Mouse (Mus musculus) CH12.LX (cell line): Measurements from ENCODE around the gene Taar8c. TPM values are rescaled to one million over a fixed set of nuclear protein-coding genes. Genes with fewer than 3 reads are reported as not detected.

Experiments used
- DNase-seq: peaks from one replicate; pipeline ENCODE4 v3.0.0-alpha.2; 2013; ENCODE audit errors: extremely low read depth
- H3K27ac ChIP-seq: 2 replicates; pipeline ENCODE4 v1.5.1; 2012; ENCODE audit warnings: low read depth, mild to moderate bottlenecking, control low read depth, moderate library complexity; ENCODE audit not compliant: insufficient read depth
- H3K27me3 ChIP-seq: replicated peaks from 2 replicates; pipeline ENCODE3; 2012; ENCODE audit warnings: inconsistent platforms
- H3K36me3 ChIP-seq, 2 experiments: replicated peaks in 1 of 2; 2 replicates each; pipeline versions ENCODE3 to v1.6.1; 2012; ENCODE audit warnings: inconsistent platforms in 1 of 2, low read length in 1 of 2, mild to moderate bottlenecking in 1 of 2, mixed read lengths in 1 of 2, moderate library complexity in 1 of 2; ENCODE audit not compliant: control insufficient read depth in 1 of 2, insufficient read depth in 1 of 2
- H3K4me1 ChIP-seq, 2 experiments: 2 replicates each; pipeline ENCODE4 v1.6.1; 2012; ENCODE audit warnings: inconsistent platforms in 1 of 2, moderate library complexity in 1 of 2; ENCODE audit not compliant: insufficient read depth in 2 of 2, control insufficient read depth in 1 of 2
- H3K4me2 ChIP-seq: 2 replicates; pipeline ENCODE4 v1.6.1; 2012; ENCODE audit warnings: low read depth, mild to moderate bottlenecking, control low read depth; ENCODE audit not compliant: poor library complexity, insufficient read depth, severe bottlenecking
- H3K4me3 ChIP-seq, 3 experiments: fragments of 150-350 bp in 1 of 3; sonication (generic) in 1 of 3; replicated peaks in 1 of 3; 2 replicates each; pipeline versions ENCODE3 to v1.5.1; 2011 to 2012; ENCODE audit warnings: low read depth in 2 of 3, low read length in 2 of 3, mild to moderate bottlenecking in 2 of 3, moderate library complexity in 2 of 3, control low read depth in 1 of 3, improper control_type of control experiment in 1 of 3, inconsistent platforms in 1 of 3, mixed read lengths in 1 of 3; ENCODE audit not compliant: poor library complexity in 1 of 3
- H3K79me2 ChIP-seq: replicated peaks from 2 replicates; pipeline ENCODE4 v1.6.1; 2012; ENCODE audit warnings: mild to moderate bottlenecking, moderate library complexity; ENCODE audit not compliant: control insufficient read depth, poor library complexity, insufficient read depth, severe bottlenecking; ENCODE audit errors: extremely low read depth
- H3K9ac ChIP-seq: 2 replicates; pipeline ENCODE4 v1.6.1; 2012; ENCODE audit warnings: low read depth, mild to moderate bottlenecking, control low read depth, moderate library complexity; ENCODE audit not compliant: insufficient read depth
- H3K9me3 ChIP-seq: replicated peaks from 2 replicates; pipeline ENCODE3; 2012; ENCODE audit warnings: low read length, inconsistent platforms, mixed read lengths
- CTCF ChIP-seq, 2 experiments: IDR thresholded peaks in 1 of 2; conservative IDR thresholded peaks in 1 of 2; 2 replicates each; pipeline ENCODE4 v1.5.1; 2011 to 2012; ENCODE audit warnings: low read depth in 2 of 2, low read length in 2 of 2, improper control_type of control experiment in 1 of 2, inconsistent platforms in 1 of 2, mild to moderate bottlenecking in 1 of 2, moderate library complexity in 1 of 2
- GABPA ChIP-seq: IDR thresholded peaks from 2 replicates; pipeline ENCODE4 v1.6.1; 2012; ENCODE audit warnings: low read depth, low read length, improper control_type of control experiment, inconsistent platforms; ENCODE audit not compliant: insufficient replicate concordance
- HCFC1 ChIP-seq: IDR thresholded peaks from 2 replicates; pipeline ENCODE4 v1.6.1; 2012; ENCODE audit warnings: low read depth, mild to moderate bottlenecking, inconsistent platforms, low read length, improper control_type of control experiment
- JUN ChIP-seq: IDR thresholded peaks from 2 replicates; pipeline ENCODE4 v1.6.1; 2011; ENCODE audit warnings: low read depth, mild to moderate bottlenecking, low read length, improper control_type of control experiment, moderate library complexity; ENCODE audit not compliant: insufficient read depth
- JUND ChIP-seq: conservative IDR thresholded peaks from 2 replicates; pipeline ENCODE4 v1.6.1; 2011; ENCODE audit warnings: low read depth, low read length, improper control_type of control experiment
- KAT2A ChIP-seq: IDR thresholded peaks from 2 replicates; pipeline ENCODE4 v1.6.1; 2012; ENCODE audit warnings: low read length, improper control_type of control experiment, inconsistent platforms; ENCODE audit not compliant: insufficient replicate concordance
- MAFK ChIP-seq: IDR thresholded peaks from 2 replicates; pipeline ENCODE4 v1.6.1; 2011; ENCODE audit warnings: low read length, improper control_type of control experiment; ENCODE audit not compliant: insufficient replicate concordance
- MAX ChIP-seq: IDR thresholded peaks from 2 replicates; pipeline ENCODE4 v1.6.1; 2011; ENCODE audit warnings: low read length, improper control_type of control experiment
- MAZ ChIP-seq: IDR thresholded peaks from 2 replicates; pipeline ENCODE4 v1.6.1; 2012; ENCODE audit warnings: low read depth, mild to moderate bottlenecking, inconsistent platforms, low read length, improper control_type of control experiment, moderate library complexity
- MXI1 ChIP-seq: IDR thresholded peaks from 2 replicates; pipeline ENCODE4 v1.6.1; 2011; ENCODE audit warnings: mild to moderate bottlenecking, low read depth, low read length, improper control_type of control experiment
- MYC ChIP-seq: IDR thresholded peaks from 2 replicates; pipeline ENCODE4 v1.6.1; 2011; ENCODE audit warnings: low read depth, mild to moderate bottlenecking, improper control_type of control experiment, low read length
- NRF1 ChIP-seq: IDR thresholded peaks from 2 replicates; pipeline ENCODE4 v1.6.1; 2014; ENCODE audit warnings: low read depth, mild to moderate bottlenecking, inconsistent platforms, low read length, improper control_type of control experiment, moderate library complexity
- PAX5 ChIP-seq: IDR thresholded peaks from 2 replicates; pipeline ENCODE4 v1.6.1; 2012; ENCODE audit warnings: low read length, inconsistent platforms, mixed read lengths
- POLR2A ChIP-seq: IDR thresholded peaks from 2 replicates; pipeline ENCODE4 v1.6.1; 2011; ENCODE audit warnings: low read depth, mild to moderate bottlenecking, improper control_type of control experiment, low read length
- POLR2AphosphoS2 ChIP-seq: IDR thresholded peaks from 2 replicates; pipeline ENCODE4 v1.6.1; 2011; ENCODE audit warnings: low read depth, low read length, improper control_type of control experiment
- RAD21 ChIP-seq: IDR thresholded peaks from 2 replicates; pipeline ENCODE4 v1.6.1; 2011; ENCODE audit warnings: low read depth, mild to moderate bottlenecking, low read length, improper control_type of control experiment, moderate library complexity
- RCOR1 ChIP-seq: conservative IDR thresholded peaks from 2 replicates; pipeline ENCODE4 v1.6.1; 2012; ENCODE audit warnings: low read depth, mild to moderate bottlenecking, inconsistent platforms, low read length, improper control_type of control experiment
- SMC3 ChIP-seq: IDR thresholded peaks from 2 replicates; pipeline ENCODE4 v1.6.1; 2011; ENCODE audit warnings: low read depth, low read length, improper control_type of control experiment
- TBP ChIP-seq: conservative IDR thresholded peaks from 2 replicates; pipeline ENCODE4 v1.6.1; 2011; ENCODE audit warnings: low read depth, low read length, improper control_type of control experiment
- TCF12 ChIP-seq: IDR thresholded peaks from 2 replicates; pipeline ENCODE4 v1.6.1; 2014; ENCODE audit warnings: low read depth, mild to moderate bottlenecking, inconsistent platforms, low read length, improper control_type of control experiment
- USF1 ChIP-seq: IDR thresholded peaks from 2 replicates; pipeline ENCODE4 v1.6.1; 2014; ENCODE audit warnings: low read depth, mild to moderate bottlenecking, inconsistent platforms, low read length, improper control_type of control experiment
- ZC3H11A ChIP-seq: IDR thresholded peaks from 2 replicates; pipeline ENCODE4 v1.6.1; 2012; ENCODE audit warnings: low read depth, mild to moderate bottlenecking, inconsistent platforms, low read length, improper control_type of control experiment
- ZKSCAN1 ChIP-seq: IDR thresholded peaks from 2 replicates; pipeline ENCODE4 v1.6.1; 2012; ENCODE audit warnings: low read depth, inconsistent platforms, low read length, improper control_type of control experiment, borderline replicate concordance
- ZMIZ1 ChIP-seq: IDR thresholded peaks from 2 replicates; pipeline ENCODE4 v1.6.1; 2012; ENCODE audit warnings: low read depth, mild to moderate bottlenecking, inconsistent platforms, low read length, improper control_type of control experiment
- ZNF384 ChIP-seq: IDR thresholded peaks from 2 replicates; pipeline ENCODE4 v1.6.1; 2012; ENCODE audit warnings: low read depth, low read length, improper control_type of control experiment, inconsistent platforms
- dilution Hi-C: fragments of 300-500 bp; cut with MboI; formaldehyde crosslinking; loops from 2 replicates; pipeline ENCODE4 v1.14.3; 2020; ENCODE audit warnings: low sequenced_read_pairs; ENCODE audit not compliant: extremely low pct_unique_long_range_greater_than_20kb, extremely low pct_ligation_motif_present
- in situ Hi-C: fragments of 300-500 bp; cut with MboI; formaldehyde crosslinking; loops from 3 replicates; pipeline ENCODE4 v1.14.3; 2019; ENCODE audit warnings: low sequenced_read_pairs, low pct_ligation_motif_present, low pct_unique_long_range_greater_than_20kb, mixed read lengths
- polyA plus RNA-seq: library from polyadenylated mRNA; unstranded; fragments of >175 nt; gene quantifications from 2 replicates; pipeline ENCODE4 v1.2.1, GENCODE M21; 2012; ENCODE audit warnings: low read depth; ENCODE audit not compliant: insufficient read length
- total RNA-seq, 2 experiments: library from RNA; depleted of rRNA; stranded (reverse); fragments of 300-350 nt in 1 of 2; fragments of >200 nt in 1 of 2; gene quantifications; 2 replicates each; pipeline ENCODE4 v1.2.3; 2012 to 2014

Gene Taar8c
- total and polyA plus RNA-seq, 3 experiments: not detected

DNA sequence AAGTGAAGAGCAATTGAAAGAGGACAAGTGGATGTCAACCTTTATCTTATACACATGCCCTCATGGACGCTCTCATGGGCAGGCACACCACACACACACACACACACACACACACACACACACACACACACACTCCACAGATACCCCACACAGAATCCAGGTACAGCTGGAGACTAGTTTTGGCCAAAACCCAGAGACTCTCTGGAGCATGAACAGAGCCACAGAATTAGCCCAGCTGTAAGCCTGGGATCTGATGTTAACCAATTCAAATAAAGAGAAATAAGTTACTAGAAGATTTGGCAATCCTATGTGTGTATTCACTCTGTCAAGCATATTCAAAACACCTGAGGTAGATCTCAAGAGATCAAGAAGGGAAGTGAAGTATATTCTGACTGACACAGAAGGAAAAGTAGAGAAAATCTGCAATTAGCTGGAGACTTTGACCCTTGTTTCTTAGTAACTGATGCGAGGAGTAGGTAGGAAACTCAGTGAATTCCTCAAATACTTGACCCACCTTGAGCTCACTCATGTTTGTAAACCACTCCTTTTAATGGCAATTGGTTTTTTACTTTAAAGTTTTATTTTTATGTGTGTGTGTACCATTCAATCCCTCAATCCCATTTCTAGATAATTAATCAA, 37.0 kb upstream of the Taar8c start:
- Histone ChIP-seq H3K4me1 (peaks cover 0 to 7% of the 10 kb centered on the region in 2 experiments; a peak in 2 of 4 replicates), H3K4me2 (no peak overlapping the region), H3K79me2 (no peaks in the 10 kb centered on the region), H3K9me3 (no peaks in the 10 kb centered on the region), H3K27me3 (no peaks in the 10 kb centered on the region), H3K36me3 (no peaks in the 10 kb centered on the region), H3K27ac (no peak overlapping the region), H3K4me3 (no peak overlapping the region), H3K9ac (no peak overlapping the region)
- in situ Hi-C loops: loop anchor here (25.0 kb wide), 1 partner anchor 326 kb away; no protein-coding TSS in a partner anchor
- dilution Hi-C loops: no loop called here
- no peak for TF ChIP-seq GABPA
- TF ChIP-seq MXI1: no peak
- TF ChIP-seq POLR2A: no peak
- TF ChIP-seq MYC: no peak
- no peak for TF ChIP-seq PAX5
- TF ChIP-seq MAFK: no peak
- no peak for TF ChIP-seq MAX
- no peak for TF ChIP-seq RCOR1
- TF ChIP-seq TBP: no peak
- TF ChIP-seq ZC3H11A: no peak
- TF ChIP-seq ZKSCAN1: no peak
- TF ChIP-seq HCFC1: no peak
- TF ChIP-seq KAT2A: no peak
- no peak for TF ChIP-seq CTCF (conservative IDR thresholded peaks at IDR 0.05 in 1 of 2, IDR thresholded peaks at IDR 0.05 in 1 of 2; ENCODE audit: low read depth in 2 of 2, low read length in 2 of 2)
- TF ChIP-seq JUND: no peak
- no peak for TF ChIP-seq ZNF384
- TF ChIP-seq USF1: no peak
- no peak for DNase-seq

- Histone ChIP-seq H3K36me3 (no peaks in the 10 kb centered on the region), H3K9ac (no peak overlapping the region), H3K27me3 (no peaks in the 10 kb centered on the region), H3K79me2 (no peaks in the 10 kb centered on the region), H3K27ac (no peak overlapping the region), H3K4me1 (peaks cover 0 to 17% of the 10 kb centered on the region in 2 experiments; a peak in 2 of 4 replicates), H3K9me3 (no peaks in the 10 kb centered on the region), H3K4me2 (no peak overlapping the region), H3K4me3 (no peak overlapping the region)
- TF ChIP-seq MYC (no peak), POLR2AphosphoS2 (no peak), NRF1 (no peak), MAFK (no peak), JUN (no peak), MAZ (no peak), RAD21 (no peak), JUND (no peak), TCF12 (no peak), ZMIZ1 (no peak), MAX (no peak), HCFC1 (no peak), POLR2A (no peak), USF1 (no peak), SMC3 (no peak)
- in situ Hi-C loops: loop anchor here (25.0 kb wide), 1 partner anchor 322 kb away; no protein-coding TSS in a partner anchor
- dilution Hi-C loops: no loop called here
- DNase-seq: no peak
Observed at GRCm38 (mm10) chr10:24134071-24134645, 32.4 kb upstream of the Taar8c start.
